Mouse (Mus musculus): Measurements from ENCODE around the gene Atg7. TPM values are rescaled to one million over a fixed set of nuclear protein-coding genes. Genes with fewer than 3 reads are reported as not detected.

Gene Atg7
- polyA plus RNA-seq, 1 experiment from 2014 or later: 19.2 TPM

DNA sequence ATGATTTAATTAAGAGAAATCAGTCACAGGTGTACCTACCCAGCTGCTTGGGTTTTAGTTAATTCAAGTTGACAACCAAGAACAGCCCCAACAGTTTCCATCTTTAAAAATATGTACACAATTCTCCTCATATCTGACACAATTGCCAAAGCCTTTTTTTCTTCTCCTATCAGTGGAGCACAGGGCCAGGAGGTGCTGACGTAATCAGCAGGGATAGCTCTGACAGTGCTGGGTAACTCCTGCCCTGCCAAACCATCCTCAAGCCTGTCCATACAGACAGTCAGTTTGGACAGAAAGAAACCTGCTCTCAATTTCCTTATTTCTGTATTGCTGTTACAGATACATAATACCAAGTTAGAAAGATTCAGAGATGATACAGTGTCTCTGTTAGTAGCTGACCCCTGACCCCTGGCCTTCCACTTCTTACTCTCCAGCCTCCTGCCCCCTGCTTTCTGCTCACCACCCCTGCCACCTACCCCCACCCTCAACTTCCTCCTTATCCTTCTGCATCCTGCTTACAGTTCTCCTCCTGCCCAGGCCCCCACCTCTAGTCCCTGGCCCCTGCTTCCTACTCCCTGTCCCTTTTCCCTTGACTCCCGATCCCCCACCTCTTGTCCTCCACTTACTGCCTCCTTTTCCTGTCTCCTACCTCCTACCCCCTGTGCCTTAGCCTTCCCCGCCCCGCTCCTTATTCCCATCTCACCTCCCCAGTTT lies 16.5 kb downstream of the Atg7 start:
- 69% methylated on average over 4 of the region's 4 CpGs for WGBS
- Histone ChIP-seq H3K9ac (no peak overlapping the region), H3K4me3 (no peak overlapping the region), H3K4me2 (replicated peaks) (no peak overlapping the region), H3K27ac (no peak overlapping the region), H3K9me3 (no peaks in the 10 kb centered on the region), H3K27me3 (replicated peaks) (no peaks in the 10 kb centered on the region; the same call in 1 of the 2 replicates), H3K4me1 (no peaks in the 10 kb centered on the region), H3K36me3 (no peaks in the 10 kb centered on the region)
- no peak for ATAC-seq (ENCODE audit: low FRiP score, low read depth)

GRCm38 (mm10) chr6:114659992-114660800 lies 17.3 kb downstream of the Atg7 start:
- H3K9ac ChIP-seq: no peak overlapping the region
- no peak for ATAC-seq (ENCODE audit: low FRiP score, low read depth)
- H3K4me2 ChIP-seq (replicated peaks): no peak overlapping the region
- H3K27ac ChIP-seq: no peak overlapping the region
- H3K4me3 ChIP-seq: no peak overlapping the region
- 37% methylated on average over 5 of the region's 5 CpGs for WGBS
- no peaks in the 10 kb centered on the region for H3K4me1 ChIP-seq
- no peaks in the 10 kb centered on the region for H3K9me3 ChIP-seq
- H3K36me3 ChIP-seq: no peaks in the 10 kb centered on the region
- H3K27me3 ChIP-seq (replicated peaks): no peaks in the 10 kb centered on the region

DNA sequence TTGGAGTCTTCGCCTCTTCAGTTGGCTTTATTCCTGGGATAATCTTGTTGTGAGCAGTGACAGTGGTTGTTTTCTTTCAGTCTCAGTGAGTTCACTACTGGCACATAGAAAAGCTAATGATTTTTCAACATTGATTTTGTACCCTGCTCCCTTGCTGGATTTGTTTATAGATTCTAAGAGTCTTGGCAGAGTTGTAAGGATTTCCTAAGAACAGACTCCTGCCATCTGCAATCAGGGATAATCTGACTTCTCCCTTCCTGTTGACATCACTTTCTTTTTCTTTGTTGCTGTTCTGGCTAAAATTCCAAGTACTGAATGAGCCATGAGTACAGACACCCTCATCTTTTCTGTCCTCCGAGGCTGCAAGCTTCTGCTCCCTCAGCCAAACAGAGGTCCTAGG lies 20.8 kb downstream of the Atg7 start:
- ATAC-seq (ENCODE audit: low FRiP score, low read depth): no peak
- Histone ChIP-seq H3K9me3 (no peaks in the 10 kb centered on the region), H3K27ac (no peak overlapping the region), H3K9ac (no peak overlapping the region), H3K36me3 (no peaks in the 10 kb centered on the region), H3K4me1 (no peaks in the 10 kb centered on the region), H3K27me3 (replicated peaks) (no peaks in the 10 kb centered on the region), H3K4me2 (replicated peaks) (no peak overlapping the region), H3K4me3 (no peak overlapping the region)
- 94% methylated on average over 2 of the region's 2 CpGs for WGBS

GRCm38 (mm10) chr6:114664716-114665115 lies 21.8 kb downstream of the Atg7 start:
- 82% methylated on average over 2 of the region's 2 CpGs for WGBS
- H3K27ac ChIP-seq: no peak overlapping the region

GRCm38 (mm10) chr6:114667518-114667917 lies 24.6 kb downstream of the Atg7 start:
- H3K9me3 ChIP-seq: no peaks in the 10 kb centered on the region
- H3K4me3 ChIP-seq: no peak overlapping the region
- WGBS: 93% methylated on average over 6 of the region's 6 CpGs
- no peaks in the 10 kb centered on the region for H3K36me3 ChIP-seq
- no peak overlapping the region for H3K27ac ChIP-seq
- H3K4me1 ChIP-seq: no peaks in the 10 kb centered on the region
- no peak overlapping the region for H3K4me2 ChIP-seq (replicated peaks)
- no peak overlapping the region for H3K9ac ChIP-seq
- H3K27me3 ChIP-seq (replicated peaks): no peaks in the 10 kb centered on the region
- ATAC-seq (ENCODE audit: low FRiP score, low read depth): no peak

More at GRCm38 (mm10) chr6:114664716-114665115, 21.8 kb downstream of the Atg7 start:
- Histone ChIP-seq H3K27me3 (replicated peaks) (no peaks in the 10 kb centered on the region), H3K4me1 (no peaks in the 10 kb centered on the region), H3K4me2 (replicated peaks) (no peak overlapping the region), H3K4me3 (no peak overlapping the region), H3K9me3 (no peaks in the 10 kb centered on the region), H3K9ac (no peak overlapping the region), H3K36me3 (no peaks in the 10 kb centered on the region)
- no peak for ATAC-seq (ENCODE audit: low FRiP score, low read depth)

GRCm38 (mm10) chr6:114674771-114675170 lies 31.9 kb downstream of the Atg7 start:
- H3K27ac ChIP-seq: no peak overlapping the region
- H3K4me1 ChIP-seq: no peaks in the 10 kb centered on the region
- H3K4me3 ChIP-seq: no peak overlapping the region
- H3K4me2 ChIP-seq (replicated peaks): no peak overlapping the region
- H3K27me3 ChIP-seq (replicated peaks): no peaks in the 10 kb centered on the region
- no peak overlapping the region for H3K9ac ChIP-seq
- ATAC-seq (ENCODE audit: low FRiP score, low read depth): no peak
- H3K36me3 ChIP-seq: peaks cover 8% of the 10 kb centered on the region
- no peaks in the 10 kb centered on the region for H3K9me3 ChIP-seq

- H3K9ac ChIP-seq: no peak overlapping the region
- WGBS: 59% methylated on average over 5 of the region's 5 CpGs
- ATAC-seq (ENCODE audit: low FRiP score, low read depth): no peak
- H3K27me3 ChIP-seq (replicated peaks): no peaks in the 10 kb centered on the region
- no peaks in the 10 kb centered on the region for H3K9me3 ChIP-seq
- no peak overlapping the region for H3K4me3 ChIP-seq
- no peaks in the 10 kb centered on the region for H3K4me1 ChIP-seq
- H3K4me2 ChIP-seq (replicated peaks): no peak overlapping the region
- H3K27ac ChIP-seq: no peak overlapping the region
- peaks cover 17% of the 10 kb centered on the region for H3K36me3 ChIP-seq
Measured at GRCm38 (mm10) chr6:114676091-114676490, 33.2 kb downstream of the Atg7 start.

DNA sequence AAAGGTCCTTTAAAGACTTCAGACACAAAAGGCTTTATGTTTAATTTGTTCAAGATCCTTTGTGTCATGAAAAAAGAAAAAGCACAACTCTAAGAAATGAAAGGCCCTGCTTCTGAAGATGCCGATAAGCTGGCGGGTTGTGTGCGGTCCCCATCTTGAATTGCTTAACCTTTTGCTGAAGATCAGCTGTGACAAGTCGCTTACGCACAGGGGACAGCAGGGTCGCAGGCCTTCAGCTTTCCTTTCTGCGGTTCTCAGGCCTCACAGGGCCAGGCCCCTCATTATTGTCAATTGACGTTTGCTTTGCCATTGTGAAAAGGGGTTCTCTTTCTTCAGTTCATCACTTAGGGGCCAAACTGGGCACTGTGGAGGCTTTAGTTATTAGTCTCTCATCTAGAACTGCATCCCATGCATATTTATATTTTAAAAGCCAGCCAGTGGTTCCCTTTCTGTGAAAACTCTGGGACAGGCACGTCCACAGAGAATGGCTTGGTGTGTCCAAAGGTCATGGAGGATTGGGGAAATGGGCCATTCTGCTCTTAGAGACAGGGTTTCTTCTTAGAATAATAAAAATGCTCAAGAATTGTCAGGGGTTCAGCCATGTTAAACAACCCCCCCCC lies 39.3 kb downstream of the Atg7 start:
- H3K4me1 ChIP-seq: peaks cover 7% of the 10 kb centered on the region; the same call in 1 of the 2 replicates
- H3K4me2 ChIP-seq (replicated peaks): no peak overlapping the region
- H3K9ac ChIP-seq: no peak overlapping the region
- H3K27me3 ChIP-seq (replicated peaks): no peaks in the 10 kb centered on the region
- ATAC-seq (ENCODE audit: low FRiP score, low read depth): no peak
- no peak overlapping the region for H3K27ac ChIP-seq
- peaks cover 10% of the 10 kb centered on the region; the same call in 1 of the 2 replicates for H3K36me3 ChIP-seq
- 24% methylated on average over 9 of the region's 9 CpGs for WGBS
- H3K9me3 ChIP-seq: no peaks in the 10 kb centered on the region
- no peak overlapping the region for H3K4me3 ChIP-seq

- Histone ChIP-seq H3K4me3 (no peak overlapping the region), H3K4me2 (replicated peaks) (no peak overlapping the region), H3K4me1 (peaks cover 7% of the 10 kb centered on the region; the same call in 1 of the 2 replicates), H3K9me3 (no peaks in the 10 kb centered on the region), H3K36me3 (peaks cover 14% of the 10 kb centered on the region; the same call in 1 of the 2 replicates), H3K9ac (no peak overlapping the region), H3K27ac (no peak overlapping the region), H3K27me3 (replicated peaks) (no peaks in the 10 kb centered on the region)
- WGBS: 94% methylated on average over 1 of the region's 1 CpGs
- no peak for ATAC-seq (ENCODE audit: low FRiP score, low read depth)
Measured at GRCm38 (mm10) chr6:114683741-114684140, 40.8 kb downstream of the Atg7 start.

- WGBS: 59% methylated on average over 3 of the region's 3 CpGs
- Histone ChIP-seq H3K9ac (no peak overlapping the region), H3K4me1 (peaks cover 7% of the 10 kb centered on the region; the same call in 1 of the 2 replicates), H3K4me3 (no peak overlapping the region), H3K9me3 (no peaks in the 10 kb centered on the region), H3K36me3 (peaks cover 14% of the 10 kb centered on the region; the same call in 1 of the 2 replicates), H3K27ac (no peak overlapping the region), H3K4me2 (replicated peaks) (no peak overlapping the region), H3K27me3 (replicated peaks) (no peaks in the 10 kb centered on the region)
- no peak for ATAC-seq (ENCODE audit: low FRiP score, low read depth)
Measured at GRCm38 (mm10) chr6:114684407-114684806, 41.5 kb downstream of the Atg7 start.

DNA sequence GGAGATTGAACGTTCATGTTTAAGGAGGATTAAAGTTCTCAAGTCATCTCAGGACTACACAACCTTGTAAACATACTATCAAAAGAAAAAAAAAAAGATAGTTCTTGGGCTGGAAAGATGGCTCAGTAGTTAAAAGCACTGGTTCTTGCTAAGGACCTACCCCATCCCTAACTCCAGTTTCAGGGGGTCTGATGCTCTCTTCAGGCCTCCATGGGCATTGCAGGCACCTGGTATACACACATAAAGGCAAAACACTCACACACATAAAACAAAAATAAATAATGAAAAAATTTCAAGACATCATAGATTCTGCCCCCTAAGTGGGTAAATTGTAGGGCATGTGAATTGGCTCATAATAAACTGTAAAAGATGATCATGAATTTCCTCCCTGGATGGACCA lies 42.5 kb downstream of the Atg7 start:
- Histone ChIP-seq H3K27me3 (replicated peaks) (no peaks in the 10 kb centered on the region), H3K27ac (no peak overlapping the region), H3K9ac (no peak overlapping the region), H3K4me3 (no peak overlapping the region), H3K9me3 (no peaks in the 10 kb centered on the region), H3K4me2 (replicated peaks) (no peak overlapping the region), H3K36me3 (peaks cover 6% of the 10 kb centered on the region; the same call in 1 of the 2 replicates), H3K4me1 (peaks cover 7% of the 10 kb centered on the region; the same call in 1 of the 2 replicates)
- 79% methylated on average over 1 of the region's 1 CpGs for WGBS
- ATAC-seq (ENCODE audit: low FRiP score, low read depth): no peak

DNA sequence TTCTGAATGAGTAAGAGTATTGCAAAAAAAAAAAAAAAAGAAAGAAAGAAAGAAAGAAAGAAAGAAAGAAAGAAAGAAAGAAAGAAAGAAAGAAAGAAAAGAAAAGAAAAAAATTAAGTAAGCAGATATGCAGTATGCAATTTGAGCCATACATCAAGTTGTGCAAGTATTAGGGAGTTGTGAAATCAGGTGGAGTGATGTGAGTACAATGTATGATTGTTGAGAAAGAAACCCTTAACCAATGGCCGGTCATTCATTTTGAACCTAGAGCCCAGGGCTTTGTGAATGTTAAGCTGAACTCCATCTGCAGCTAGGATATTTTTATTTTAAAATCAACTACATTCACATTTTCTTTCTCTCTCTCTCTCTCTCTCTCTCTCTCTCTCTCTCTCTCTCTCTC lies 44.1 kb downstream of the Atg7 start:
- ATAC-seq (ENCODE audit: low FRiP score, low read depth): no peak
- Histone ChIP-seq H3K4me1 (peaks cover 5% of the 10 kb centered on the region; the same call in 1 of the 2 replicates), H3K4me3 (no peak overlapping the region), H3K27me3 (replicated peaks) (no peaks in the 10 kb centered on the region), H3K9ac (no peak overlapping the region), H3K4me2 (replicated peaks) (no peak overlapping the region), H3K9me3 (no peaks in the 10 kb centered on the region), H3K36me3 (peaks cover 4% of the 10 kb centered on the region; the same call in 1 of the 2 replicates), H3K27ac (no peak overlapping the region)
- WGBS: 100% methylated on average over 1 of the region's 1 CpGs

Measured in neural tube, embryonic 12.5 days (tissue).